Mouse (Mus musculus) MEL (cell line): Measurements from ENCODE around the gene Src.

Experiments
- JUND ChIP-seq: IDR thresholded peaks from 2 replicates; pipeline ENCODE4 v1.6.1; 2011; ENCODE audit warnings: low read depth, mild to moderate bottlenecking, improper control_type of control experiment, low read length
- USF1 ChIP-seq: IDR thresholded peaks from 2 replicates; pipeline ENCODE4 v1.6.1; 2014; ENCODE audit warnings: low read depth, mild to moderate bottlenecking, inconsistent platforms, low read length, improper control_type of control experiment, moderate library complexity

DNA sequence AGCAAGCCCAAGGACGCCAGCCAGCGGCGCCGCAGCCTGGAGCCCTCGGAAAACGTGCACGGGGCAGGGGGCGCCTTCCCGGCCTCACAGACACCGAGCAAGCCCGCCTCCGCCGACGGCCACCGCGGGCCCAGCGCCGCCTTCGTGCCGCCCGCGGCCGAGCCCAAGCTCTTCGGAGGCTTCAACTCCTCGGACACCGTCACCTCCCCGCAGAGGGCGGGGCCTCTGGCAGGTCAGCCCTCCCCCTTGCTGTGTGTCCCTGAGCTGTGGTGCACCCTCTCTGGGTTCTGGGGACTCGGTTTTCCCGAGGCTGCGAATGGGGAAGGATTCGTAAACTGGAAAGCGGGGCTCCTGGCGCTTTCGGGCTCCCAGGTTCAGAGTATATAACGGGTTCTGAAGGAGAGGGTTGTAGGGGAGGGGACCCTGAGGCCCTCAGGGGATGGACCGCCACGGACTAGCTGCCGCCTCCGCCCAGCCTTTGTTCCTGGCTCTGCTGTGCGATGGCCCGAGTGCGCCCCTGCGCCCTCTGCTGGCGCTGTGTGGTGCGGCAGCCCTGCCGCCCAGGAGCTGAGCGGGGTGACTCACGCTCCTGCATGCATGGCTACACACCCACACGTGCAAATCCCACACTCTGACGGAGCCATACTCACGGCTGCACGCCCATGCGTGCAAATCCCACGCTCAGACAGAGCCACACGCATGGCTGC is 39.0 kb downstream of the Src start:
- TF ChIP-seq JUND (no peak), USF1 (no peak)
